Mouse (Mus musculus) spleen, postnatal 4 days (tissue): ENCODE measurements around the gene Cnn1.

Experiments
- DNase-seq, 2 experiments: peaks; one replicate each; pipeline ENCODE4 v3.0.0; 2022; ENCODE audit warnings: low spot score in 2 of 2

Cnn1 gene

GRCm38 (mm10) chr9:22098993-22099696 lies at the start of gene Cnn1:
Cnn1 (plus strand) TSS chr9:22099216.
- no peak for DNase-seq

DNA sequence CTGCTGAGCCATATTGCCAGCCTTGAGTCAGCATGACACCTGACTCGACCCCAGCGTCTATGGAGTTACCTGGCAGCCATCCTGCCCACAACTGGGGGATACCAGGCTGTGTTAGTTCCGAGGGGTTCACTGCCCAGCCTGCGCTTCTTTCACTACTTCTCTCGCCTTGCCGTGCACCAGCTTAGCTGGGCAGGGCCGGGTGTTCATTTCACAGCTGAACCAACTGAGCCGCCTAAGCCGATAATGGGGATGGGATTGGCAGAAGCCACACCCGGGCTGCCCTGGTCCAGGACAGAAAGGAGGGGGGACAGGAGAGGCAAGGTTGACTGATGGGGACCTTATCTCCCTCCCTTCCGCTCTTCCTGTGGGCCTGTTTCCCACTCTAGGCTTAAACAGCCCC lies 49.7 kb upstream of the Cnn1 start:
- DNase-seq = no peak

DNA sequence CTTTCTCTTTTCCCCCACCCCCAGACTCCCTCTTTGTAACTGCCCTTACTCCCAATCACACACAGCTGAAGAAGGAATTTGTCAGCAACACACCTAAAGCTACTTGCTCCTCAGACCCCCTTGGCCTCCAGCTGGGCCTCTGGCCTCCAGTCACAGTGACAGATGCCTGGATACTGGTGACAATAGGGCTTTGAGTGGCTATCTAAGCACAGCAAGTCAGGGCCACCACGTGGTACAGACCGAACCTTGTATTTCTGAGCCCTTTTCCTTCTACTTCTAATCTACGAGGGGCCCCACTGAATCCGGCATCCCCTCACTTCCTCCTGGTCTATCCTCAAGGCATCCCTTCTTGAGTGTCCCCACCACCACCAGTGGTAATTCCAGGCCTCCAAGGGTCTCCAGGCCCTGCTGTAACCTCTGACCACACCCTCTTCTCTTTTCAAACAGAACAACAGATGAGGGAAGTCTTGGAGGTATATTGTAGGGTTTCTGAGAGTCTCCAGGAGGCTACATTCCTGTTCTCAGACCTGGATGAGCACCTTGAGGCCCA lies 49.2 kb upstream of the Cnn1 start:
- no peak for DNase-seq

- peak; percentile 70 to 81 for DNase-seq
These were observed 48.6 kb upstream of the Cnn1 start for GRCm38 (mm10) chr9:22050351-22050889.

GRCm38 (mm10) chr9:22051161-22051957 lies 47.7 kb upstream of the Cnn1 start:
- peak in 1 of 2 experiments; percentile 66 for DNase-seq

DNA sequence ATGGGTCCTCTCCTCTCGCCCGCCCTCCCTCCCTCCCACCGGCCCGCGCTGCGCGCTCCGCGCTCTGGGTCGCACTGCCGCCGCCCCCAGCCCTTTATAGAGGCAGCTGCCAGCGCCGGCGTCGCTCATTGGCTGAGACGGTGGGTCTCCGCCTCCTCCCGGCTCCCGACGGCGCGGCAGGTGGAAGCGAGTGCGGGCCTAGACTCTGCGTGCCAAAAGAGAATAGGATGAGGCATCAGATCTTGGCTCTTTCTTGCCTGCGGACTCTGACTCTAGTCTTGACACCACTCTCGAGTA lies 47.1 kb upstream of the Cnn1 start, which contains the start of gene Elavl3:
Gene Elavl3 (minus strand): TSS at position 66 of the 297 bp plus-strand sequence.
- DNase-seq = no peak

DNA sequence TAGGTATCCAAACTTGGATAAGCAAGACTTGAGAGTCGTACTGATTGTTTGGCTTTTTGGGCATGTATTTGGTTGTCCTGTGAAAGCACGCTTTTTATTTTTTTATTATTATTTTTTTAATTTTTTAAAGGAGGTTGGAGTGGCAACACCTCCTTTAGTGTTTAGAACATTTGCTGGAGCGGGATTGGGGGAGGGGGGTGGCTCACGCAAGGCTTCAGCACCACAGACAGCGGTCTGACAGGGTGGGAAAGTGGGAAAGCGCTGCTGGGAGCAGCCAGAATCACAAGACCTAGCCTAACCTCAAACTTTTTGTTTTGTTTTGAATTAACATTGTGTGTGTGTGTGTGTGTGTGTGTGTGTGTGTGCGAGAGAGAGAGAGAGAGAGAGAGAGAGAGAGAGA lies 45.4 kb upstream of the Cnn1 start:
- no peak for DNase-seq

DNA sequence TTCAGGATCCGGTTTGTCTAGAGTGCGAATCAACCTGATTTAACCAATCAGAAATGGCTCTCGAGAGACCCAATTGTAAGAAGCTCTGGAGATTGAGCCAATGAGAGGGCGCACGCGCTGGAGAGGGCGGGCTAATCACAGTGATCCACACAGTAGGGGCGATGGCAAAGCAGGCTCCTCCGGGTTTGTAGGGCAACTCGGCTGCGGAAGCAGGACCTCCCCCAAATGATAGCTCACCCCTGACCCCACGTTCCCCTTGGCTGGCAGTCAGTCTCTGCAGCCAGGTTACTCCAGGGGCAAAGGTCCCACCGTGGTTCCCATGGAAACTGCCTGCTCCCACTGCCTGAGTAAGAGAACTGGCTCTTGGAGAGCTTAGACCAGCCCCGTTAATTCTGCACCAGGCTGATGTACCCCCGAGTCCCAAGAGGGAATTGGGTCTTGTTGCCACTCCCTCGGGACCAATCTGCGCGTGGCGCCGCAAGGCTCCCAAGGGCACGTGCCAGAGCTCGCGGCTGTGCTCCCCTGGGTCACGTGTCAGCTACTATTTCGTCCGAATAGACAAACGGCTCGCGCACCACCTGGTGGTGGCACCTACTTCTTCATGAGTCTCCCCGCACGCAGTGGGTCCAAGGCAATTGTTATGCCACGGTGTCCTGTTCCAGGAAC lies 44.5 kb upstream of the Cnn1 start:
- peak; percentile 75 to 86 for DNase-seq

DNA sequence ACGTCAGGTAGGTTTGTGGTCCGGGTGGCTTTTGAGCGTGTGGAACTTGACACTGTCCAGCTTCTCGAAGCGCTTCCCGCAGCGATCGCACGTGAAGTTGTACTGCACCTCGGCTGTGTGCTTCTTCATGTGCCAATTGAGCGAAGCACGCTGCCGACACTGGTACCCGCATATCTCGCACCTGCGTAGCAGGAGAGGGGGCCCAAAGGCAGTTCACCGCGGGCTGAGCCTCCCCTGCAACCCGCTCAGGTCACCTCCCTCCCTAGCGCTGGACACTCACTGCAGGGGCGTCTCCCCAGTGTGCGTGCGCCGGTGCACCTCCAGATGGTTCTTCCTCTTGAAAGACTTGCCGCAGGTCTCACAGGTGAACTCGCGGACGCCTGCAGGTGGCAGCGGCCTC lies 43.3 kb upstream of the Cnn1 start:
- DNase-seq = peak in 1 of 2 experiments; percentile 62

DNA sequence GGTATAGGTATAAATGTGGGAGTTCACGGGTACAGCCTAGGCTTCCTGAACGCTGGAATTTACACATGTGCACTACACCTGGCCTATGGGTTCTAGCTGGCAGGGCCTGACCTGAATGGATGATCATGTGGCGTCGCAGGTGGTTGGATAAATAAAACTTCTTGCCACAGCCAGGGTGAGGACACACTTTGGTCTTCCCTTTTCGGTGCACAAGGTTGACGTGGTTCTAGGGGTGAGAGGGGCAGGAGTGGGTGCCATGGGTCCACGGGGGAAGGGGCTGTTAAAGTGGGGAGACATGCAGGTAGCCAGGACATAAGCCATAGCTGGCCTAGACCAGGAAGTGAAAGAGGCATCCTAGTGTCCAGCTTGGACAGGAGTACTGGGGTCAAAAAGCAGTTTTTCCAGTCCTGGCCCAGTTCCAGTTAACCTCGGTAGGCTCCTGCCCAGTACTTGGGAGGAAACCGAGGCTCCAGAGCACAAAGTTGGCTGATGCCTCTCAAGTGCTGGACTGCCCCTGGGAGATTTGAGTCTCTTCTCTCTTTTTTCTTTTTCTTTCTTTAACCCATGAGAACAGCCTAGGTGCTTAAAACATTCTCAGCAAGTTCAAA lies 42.6 kb upstream of the Cnn1 start:
- DNase-seq = no peak

- DNase-seq = no peak
These were observed 41.9 kb upstream of the Cnn1 start for GRCm38 (mm10) chr9:22057031-22057517.

DNA sequence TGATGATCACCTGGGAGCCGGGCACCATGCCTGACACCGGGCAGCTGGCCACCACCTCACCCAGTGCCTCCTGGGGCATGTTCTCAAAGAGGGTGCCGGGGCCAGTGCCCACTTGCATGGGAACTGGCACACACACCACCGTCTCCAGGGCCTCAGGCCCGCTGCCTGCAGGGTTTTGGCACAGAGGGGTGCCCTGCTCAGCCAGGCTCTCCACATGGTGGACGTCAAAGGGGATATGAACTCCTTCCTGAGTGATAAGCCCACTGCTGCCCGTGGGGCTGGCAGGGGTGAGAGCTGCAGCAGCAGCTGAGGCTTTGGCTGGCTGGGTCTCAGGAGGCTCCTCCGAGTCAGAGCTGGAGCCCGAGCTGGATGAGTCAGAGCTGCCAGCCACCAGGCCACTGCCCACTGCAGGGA lies 41.0 kb upstream of the Cnn1 start:
- no peak for DNase-seq

GRCm38 (mm10) chr9:22061339-22061738 lies 37.7 kb upstream of the Cnn1 start:
- DNase-seq = no peak

- DNase-seq = no peak
These were observed 34.7 kb upstream of the Cnn1 start for GRCm38 (mm10) chr9:22064341-22064740.

- no peak for DNase-seq
These were observed 33.4 kb upstream of the Cnn1 start for GRCm38 (mm10) chr9:22065642-22066041.

DNA sequence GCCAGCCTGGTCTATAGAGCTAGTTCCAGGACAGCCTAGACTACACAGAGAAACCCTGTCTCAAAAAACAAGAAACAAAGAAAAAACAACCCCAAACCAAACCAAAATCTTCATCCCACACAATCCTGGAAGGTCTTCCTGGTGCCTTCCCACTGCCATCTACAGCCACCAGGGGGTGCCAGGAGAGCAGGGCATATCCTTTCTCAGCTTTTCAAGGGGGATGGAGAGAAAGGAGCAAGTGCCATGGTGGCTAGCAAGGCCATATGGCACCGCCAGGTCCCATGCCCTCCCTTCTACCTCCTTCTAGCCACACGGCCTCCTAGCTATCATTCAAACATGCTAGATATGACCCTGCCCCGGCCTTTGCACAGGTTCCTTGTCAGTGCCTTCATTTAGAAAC lies 32.6 kb upstream of the Cnn1 start:
- DNase-seq = peak; percentile 64 to 85

DNA sequence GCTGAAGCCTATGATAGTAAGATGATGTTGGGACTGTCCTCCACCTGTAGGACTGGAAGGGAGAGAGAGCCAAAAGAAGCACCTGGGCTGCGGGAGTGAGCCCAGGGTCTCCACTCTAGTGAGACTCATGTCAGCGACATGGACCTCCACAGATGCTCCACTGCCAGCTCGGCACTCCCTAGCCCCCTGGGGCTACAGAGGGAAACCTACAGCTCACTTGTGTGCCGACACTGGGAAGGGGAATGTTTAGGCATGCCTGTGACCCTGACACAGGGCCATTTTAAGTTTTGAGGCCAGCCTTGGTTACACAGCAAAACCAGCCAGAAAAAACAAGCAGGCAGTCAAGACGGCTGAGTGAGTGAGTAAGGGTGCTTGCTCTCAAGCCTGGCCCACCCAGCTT lies 31.8 kb upstream of the Cnn1 start:
- no peak for DNase-seq

DNA sequence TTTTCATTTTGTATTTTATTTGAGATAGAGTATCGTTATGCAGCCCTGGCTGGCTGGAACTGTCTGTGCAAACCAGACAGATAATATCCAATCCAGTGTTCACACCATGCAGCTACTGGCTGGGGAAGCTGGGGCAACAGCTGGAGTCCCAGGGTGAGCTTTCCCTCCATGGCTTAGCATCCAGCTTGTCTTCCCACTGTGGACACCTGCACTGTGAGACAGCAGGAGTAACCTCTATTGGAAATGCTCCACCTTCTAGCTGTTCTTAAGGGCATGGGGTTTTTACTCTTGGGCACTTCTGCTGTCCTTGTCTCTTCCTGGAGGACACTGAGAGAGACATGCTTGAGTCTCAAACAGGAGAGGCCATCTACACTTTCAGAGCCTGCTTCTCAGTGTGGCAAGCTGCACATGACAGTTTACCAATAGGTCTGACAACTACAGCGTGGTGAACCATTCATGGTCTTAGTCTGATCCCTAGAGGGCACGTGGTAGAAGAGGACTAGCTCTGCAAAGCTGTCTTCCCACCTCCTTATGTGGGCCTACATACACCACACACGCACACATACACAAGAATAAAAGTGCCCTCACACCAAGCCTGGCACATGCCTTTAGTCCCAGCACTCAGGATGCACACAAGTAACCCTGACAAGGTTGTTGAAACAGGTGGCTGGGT lies 29.0 kb upstream of the Cnn1 start:
- DNase-seq = no peak

DNA sequence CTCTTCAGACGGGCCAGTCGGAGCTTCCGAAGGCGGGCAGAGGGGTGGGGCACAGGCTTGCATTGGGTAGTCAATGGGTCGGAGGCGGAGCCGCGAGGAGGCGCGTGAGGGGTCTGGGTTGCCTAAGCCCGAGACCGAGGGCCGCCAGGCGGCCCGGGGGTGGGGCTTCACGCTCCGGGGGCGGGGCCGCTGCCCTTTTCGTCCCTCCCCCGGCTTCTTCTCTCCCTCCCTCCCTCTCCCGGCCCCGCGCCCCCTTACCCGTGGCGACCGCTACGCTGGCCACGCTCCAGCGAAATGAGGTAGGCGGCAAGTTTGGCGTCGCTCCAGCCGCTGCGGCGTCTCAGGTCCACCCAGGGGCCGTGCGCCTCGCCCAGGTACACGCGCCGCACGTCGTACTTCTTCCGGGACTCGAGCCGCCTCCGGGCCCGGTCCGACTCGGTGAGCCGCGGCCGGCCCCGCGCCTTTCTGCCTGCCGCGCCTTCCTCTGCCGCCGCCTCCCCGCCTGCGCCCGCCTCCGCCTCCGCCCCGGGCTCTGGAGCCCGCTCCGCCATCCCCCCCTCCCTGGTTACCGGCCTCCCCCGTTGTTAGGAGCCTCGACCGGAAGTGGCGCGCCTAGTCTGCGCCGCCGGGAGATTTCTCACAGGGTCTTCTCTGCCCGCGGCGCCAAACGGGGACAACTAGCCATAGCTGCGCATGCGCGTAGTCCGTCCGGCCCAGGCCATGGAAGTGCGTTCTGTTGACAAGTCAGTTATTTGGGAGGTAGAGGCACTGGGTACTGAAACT lies 28.0 kb upstream of the Cnn1 start, which contains the start of the genes Gm49318 and Zfp653:
Gene Gm49318 (minus strand): TSS at position 469 of the 783 bp plus-strand sequence.
Gene Zfp653 (minus strand): TSS at position 586 of the 783 bp plus-strand sequence.
- peak; percentile 95 to 98 for DNase-seq

DNA sequence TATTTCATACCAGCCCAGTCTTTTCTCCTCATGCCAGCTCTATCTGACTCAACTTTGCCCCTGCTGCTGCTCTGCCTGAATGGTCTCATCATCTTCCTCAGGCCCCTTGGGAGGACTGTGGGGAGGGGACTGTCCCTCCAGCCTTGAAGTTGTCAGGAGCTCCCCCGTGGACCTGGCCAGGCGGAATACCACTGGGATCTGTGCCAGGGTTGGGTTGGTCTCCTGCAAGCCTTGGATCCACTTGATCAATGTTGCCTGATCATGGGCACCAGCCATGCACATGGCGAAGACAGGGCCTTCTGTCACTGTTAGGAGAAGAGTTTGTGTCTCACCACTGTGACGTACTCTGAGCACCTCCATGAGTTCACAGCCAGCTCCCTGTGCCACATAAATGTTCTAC lies 26.7 kb upstream of the Cnn1 start:
- no peak for DNase-seq
